Mouse (Mus musculus): Measurements from ENCODE around the gene Itgb6. TPM values are rescaled to one million over a fixed set of nuclear protein-coding genes. Genes with fewer than 3 reads are reported as not detected.

Gene Itgb6
- polyA plus RNA-seq, 1 experiment from 2014 or later = 8.6 TPM

DNA sequence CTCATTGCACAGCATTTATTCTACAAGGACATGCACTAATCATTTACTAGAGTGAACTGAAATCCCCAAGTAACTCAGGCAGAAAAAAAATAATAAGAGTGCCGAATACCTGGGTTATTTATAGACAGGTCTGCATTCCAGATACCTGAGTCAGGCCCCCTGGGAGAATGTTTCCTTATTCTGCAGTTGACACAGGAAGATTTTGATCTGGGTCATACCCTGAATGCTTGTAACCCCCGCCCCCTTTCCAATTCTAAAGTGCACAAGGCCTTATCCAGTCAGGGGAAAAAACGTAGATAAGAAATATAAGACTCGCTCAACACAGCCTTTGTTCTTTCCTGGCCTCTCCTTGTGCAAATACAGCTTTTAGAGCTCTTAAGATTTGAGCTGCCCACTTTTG is 19.1 kb downstream of the Itgb6 start:
- peak; percentile 81 for DNase-seq (ENCODE audit: low spot score)

DNA sequence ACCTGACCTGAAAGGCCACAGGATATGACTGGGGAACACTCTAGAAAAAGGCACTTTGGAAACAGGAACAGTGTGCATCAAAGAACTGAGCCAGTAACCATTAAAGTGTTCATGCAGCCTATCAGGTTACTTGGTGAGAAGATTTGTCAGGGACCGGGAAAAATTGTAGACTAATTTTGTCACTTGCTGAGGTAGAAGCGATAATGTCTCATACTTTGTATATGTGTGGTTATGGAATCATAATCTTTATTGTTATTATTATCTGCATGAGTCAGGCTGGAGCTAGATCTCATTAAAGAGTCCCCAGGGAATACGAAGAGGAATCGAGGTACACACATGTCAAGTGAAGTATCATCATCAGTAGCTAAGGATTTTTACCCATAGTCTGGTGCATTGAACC is 21.5 kb downstream of the Itgb6 start:
- H3K27ac ChIP-seq (replicated peaks) = no peak overlapping the region
- no peak for ATAC-seq (ENCODE audit: low FRiP score, low TSS enrichment)
- no peak overlapping the region for H3K9ac ChIP-seq (ENCODE audit: low read length)
- no peaks in the 10 kb centered on the region for H3K9me3 ChIP-seq (ENCODE audit: control insufficient read depth, low read length)
- no peak overlapping the region for H3K4me3 ChIP-seq (ENCODE audit: low read depth, low read length)
- DNase-seq (ENCODE audit: low spot score) = no peak
- WGBS = 76% methylated on average over 4 of the region's 4 CpGs
- peaks cover 9% of the 10 kb centered on the region; the same call in 1 of the 2 replicates for H3K4me1 ChIP-seq (replicated peaks; ENCODE audit: control insufficient read depth, insufficient read depth)
- no peaks in the 10 kb centered on the region for H3K36me3 ChIP-seq (ENCODE audit: control insufficient read depth, insufficient read depth, low read length)
- TF ChIP-seq CTCF (IDR thresholded peaks at IDR 0.05; ENCODE audit: low read depth) = no peak
- no peak for TF ChIP-seq EP300 (optimal IDR thresholded peaks at IDR 0.05)
- no peaks in the 10 kb centered on the region for H3K27me3 ChIP-seq (ENCODE audit: control insufficient read depth, insufficient read depth, low read length)
- H3K4me2 ChIP-seq (replicated peaks; ENCODE audit: low read depth) = no peak overlapping the region

More for the DNA sequence above, 19.1 kb downstream of the Itgb6 start:
- no peaks in the 10 kb centered on the region for H3K36me3 ChIP-seq (ENCODE audit: control insufficient read depth, insufficient read depth, low read length)
- H3K27ac ChIP-seq (replicated peaks) = peak overlapping the region; percentile 77
- H3K9me3 ChIP-seq (ENCODE audit: control insufficient read depth, low read length) = no peaks in the 10 kb centered on the region
- H3K4me3 ChIP-seq (ENCODE audit: low read depth, low read length) = no peak overlapping the region
- TF ChIP-seq EP300 (optimal IDR thresholded peaks at IDR 0.05) = peak; percentile 89
- TF ChIP-seq CTCF (IDR thresholded peaks at IDR 0.05; ENCODE audit: low read depth) = no peak
- no peak overlapping the region for H3K9ac ChIP-seq (ENCODE audit: low read length)
- no peaks in the 10 kb centered on the region for H3K27me3 ChIP-seq (ENCODE audit: control insufficient read depth, insufficient read depth, low read length)
- H3K4me1 ChIP-seq (replicated peaks; ENCODE audit: control insufficient read depth, insufficient read depth) = peaks cover 3% of the 10 kb centered on the region; the same call in 1 of the 2 replicates
- WGBS = 26% methylated on average over 4 of the region's 4 CpGs
- peak; percentile 94 for ATAC-seq (ENCODE audit: low FRiP score, low TSS enrichment)
- H3K4me2 ChIP-seq (replicated peaks; ENCODE audit: low read depth) = no peak overlapping the region

DNA sequence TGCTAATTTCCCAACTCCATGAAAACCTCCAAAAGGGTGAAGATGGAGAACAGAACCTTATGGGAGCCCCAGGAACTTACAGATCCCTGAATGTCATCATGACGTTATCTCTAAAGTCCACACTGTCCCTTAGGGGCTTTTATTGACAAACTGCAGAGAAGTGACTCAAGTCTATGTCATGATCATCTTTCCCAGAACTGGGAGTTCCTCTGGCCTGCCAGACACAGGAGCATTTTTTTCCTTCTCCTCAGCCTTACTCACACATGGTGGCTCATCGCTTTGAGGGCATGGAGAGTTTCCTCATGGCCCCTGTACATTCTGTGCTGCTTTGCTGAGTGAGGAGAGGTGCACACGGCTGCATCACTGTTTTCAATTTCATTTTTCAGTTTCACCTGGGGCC is 22.4 kb downstream of the Itgb6 start:
- Histone ChIP-seq H3K4me3 (ENCODE audit: low read depth, low read length) (no peak overlapping the region), H3K4me1 (replicated peaks; ENCODE audit: control insufficient read depth, insufficient read depth) (peaks cover 9% of the 10 kb centered on the region; the same call in 1 of the 2 replicates), H3K9ac (ENCODE audit: low read length) (no peak overlapping the region), H3K27me3 (ENCODE audit: control insufficient read depth, insufficient read depth, low read length) (no peaks in the 10 kb centered on the region), H3K27ac (replicated peaks) (no peak overlapping the region), H3K36me3 (ENCODE audit: control insufficient read depth, insufficient read depth, low read length) (no peaks in the 10 kb centered on the region), H3K4me2 (replicated peaks; ENCODE audit: low read depth) (no peak overlapping the region), H3K9me3 (ENCODE audit: control insufficient read depth, low read length) (no peaks in the 10 kb centered on the region)
- WGBS = 68% methylated on average over 3 of the region's 3 CpGs
- DNase-seq (ENCODE audit: low spot score) (no peak), ATAC-seq (ENCODE audit: low FRiP score, low TSS enrichment) (no peak)
- no peak for TF ChIP-seq CTCF (IDR thresholded peaks at IDR 0.05; ENCODE audit: low read depth)
- TF ChIP-seq EP300 (optimal IDR thresholded peaks at IDR 0.05) = no peak

DNA sequence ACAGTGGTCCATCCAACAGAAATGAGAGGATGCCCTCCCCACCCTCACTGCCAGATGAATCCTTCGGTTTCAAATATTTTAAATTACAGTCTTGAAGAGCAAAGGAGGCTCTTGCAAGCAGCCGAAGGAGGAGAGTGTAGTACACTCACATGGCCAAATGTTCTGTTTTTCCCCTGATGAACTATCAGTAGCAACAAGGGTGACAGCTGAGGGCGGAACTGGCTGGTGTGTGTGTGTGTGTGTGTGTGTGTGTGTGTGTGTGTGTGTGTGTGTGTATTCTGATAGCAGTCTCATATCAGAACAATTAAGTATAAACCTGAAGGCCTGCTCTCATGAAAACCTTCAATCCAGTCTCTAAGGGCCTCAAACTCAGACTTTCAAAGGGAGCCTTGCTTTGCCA is 22.9 kb downstream of the Itgb6 start:
- Histone ChIP-seq H3K4me3 (ENCODE audit: low read depth, low read length) (no peak overlapping the region), H3K4me1 (replicated peaks; ENCODE audit: control insufficient read depth, insufficient read depth) (peaks cover 9% of the 10 kb centered on the region; the same call in 1 of the 2 replicates), H3K9ac (ENCODE audit: low read length) (no peak overlapping the region), H3K36me3 (ENCODE audit: control insufficient read depth, insufficient read depth, low read length) (no peaks in the 10 kb centered on the region), H3K9me3 (ENCODE audit: control insufficient read depth, low read length) (no peaks in the 10 kb centered on the region), H3K4me2 (replicated peaks; ENCODE audit: low read depth) (no peak overlapping the region), H3K27me3 (ENCODE audit: control insufficient read depth, insufficient read depth, low read length) (no peaks in the 10 kb centered on the region), H3K27ac (replicated peaks) (no peak overlapping the region)
- 68% methylated on average over 3 of the region's 3 CpGs for WGBS
- no peak for ATAC-seq (ENCODE audit: low FRiP score, low TSS enrichment)
- DNase-seq (ENCODE audit: low spot score) = peak; percentile 44
- TF ChIP-seq EP300 (optimal IDR thresholded peaks at IDR 0.05) (no peak), CTCF (IDR thresholded peaks at IDR 0.05; ENCODE audit: low read depth) (no peak)

DNA sequence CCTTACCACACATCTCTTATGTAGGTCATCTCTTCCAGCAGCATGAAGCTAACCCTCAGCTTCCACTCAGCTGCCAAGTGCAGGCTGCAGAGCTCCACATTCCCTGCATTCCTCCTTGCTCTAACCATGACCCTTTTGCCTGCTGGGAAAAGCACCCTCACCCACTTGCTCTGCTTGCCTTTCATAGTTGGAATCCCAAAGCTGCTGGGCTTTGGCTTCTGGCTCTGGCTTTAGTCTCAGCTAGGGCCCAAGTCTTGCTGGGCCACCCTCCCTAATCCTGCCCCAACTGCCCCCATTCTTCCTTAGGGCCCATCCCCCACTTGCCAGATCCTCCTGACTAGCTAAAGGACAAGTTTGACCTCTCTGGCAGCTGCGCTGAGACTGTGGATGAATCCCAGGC is 24.3 kb downstream of the Itgb6 start:
- Histone ChIP-seq H3K4me2 (replicated peaks; ENCODE audit: low read depth) (no peak overlapping the region), H3K27ac (replicated peaks) (peak overlapping the region; percentile 56), H3K4me1 (replicated peaks; ENCODE audit: control insufficient read depth, insufficient read depth) (peaks cover 7% of the 10 kb centered on the region; the same call in 1 of the 2 replicates), H3K4me3 (ENCODE audit: low read depth, low read length) (no peak overlapping the region), H3K36me3 (ENCODE audit: control insufficient read depth, insufficient read depth, low read length) (no peaks in the 10 kb centered on the region), H3K9ac (ENCODE audit: low read length) (no peak overlapping the region), H3K9me3 (ENCODE audit: control insufficient read depth, low read length) (no peaks in the 10 kb centered on the region), H3K27me3 (ENCODE audit: control insufficient read depth, insufficient read depth, low read length) (no peaks in the 10 kb centered on the region)
- no peak for TF ChIP-seq EP300 (optimal IDR thresholded peaks at IDR 0.05)
- no peak for TF ChIP-seq CTCF (IDR thresholded peaks at IDR 0.05; ENCODE audit: low read depth)
- no peak for DNase-seq (ENCODE audit: low spot score)
- ATAC-seq (ENCODE audit: low FRiP score, low TSS enrichment) = no peak
- WGBS = 52% methylated on average over 1 of the region's 1 CpGs

- H3K4me3 ChIP-seq (ENCODE audit: low read depth, low read length) = no peak overlapping the region
- peak overlapping the region; percentile 56 for H3K27ac ChIP-seq (replicated peaks)
- H3K9me3 ChIP-seq (ENCODE audit: control insufficient read depth, low read length) = no peaks in the 10 kb centered on the region
- no peaks in the 10 kb centered on the region for H3K27me3 ChIP-seq (ENCODE audit: control insufficient read depth, insufficient read depth, low read length)
- no peak overlapping the region for H3K4me2 ChIP-seq (replicated peaks; ENCODE audit: low read depth)
- ATAC-seq (ENCODE audit: low FRiP score, low TSS enrichment) (no peak), DNase-seq (ENCODE audit: low spot score) (no peak)
- no peak for TF ChIP-seq CTCF (IDR thresholded peaks at IDR 0.05; ENCODE audit: low read depth)
- TF ChIP-seq EP300 (optimal IDR thresholded peaks at IDR 0.05) = no peak
- 57% methylated on average over 7 of the region's 7 CpGs for WGBS
- H3K4me1 ChIP-seq (replicated peaks; ENCODE audit: control insufficient read depth, insufficient read depth) = peaks cover 7% of the 10 kb centered on the region; the same call in 1 of the 2 replicates
- H3K36me3 ChIP-seq (ENCODE audit: control insufficient read depth, insufficient read depth, low read length) = no peaks in the 10 kb centered on the region
- H3K9ac ChIP-seq (ENCODE audit: low read length) = no peak overlapping the region
Observed at GRCm38 (mm10) chr2:60697530-60697929, 24.9 kb downstream of the Itgb6 start.
